Mouse (Mus musculus): ENCODE results near the gene Pgpep1. TPM values are rescaled to one million over a fixed set of nuclear protein-coding genes. Genes with fewer than 3 reads are reported as not detected.

Gene Pgpep1
- polyA plus RNA-seq, 1 experiment from 2014 or later: 78.3 TPM

GRCm38 (mm10) chr8:70635527-70635926 lies 24.7 kb downstream of the Pgpep1 start:
- 72% methylated on average over 6 of the region's 6 CpGs for WGBS
- H3K9ac ChIP-seq (ENCODE audit: low read depth, low read length): no peak overlapping the region
- no peak overlapping the region for H3K4me3 ChIP-seq (ENCODE audit: low read length)
- H3K27me3 ChIP-seq (replicated peaks; ENCODE audit: control insufficient read depth, insufficient read depth, low read length): peaks cover 2% of the 10 kb centered on the region
- ATAC-seq: no peak
- no peaks in the 10 kb centered on the region for H3K36me3 ChIP-seq (ENCODE audit: control insufficient read depth, insufficient read depth, low read length)
- H3K27ac ChIP-seq (ENCODE audit: low read depth, low read length): no peak overlapping the region
- peaks cover 6% of the 10 kb centered on the region for H3K4me1 ChIP-seq (ENCODE audit: control insufficient read depth, insufficient read depth, low read depth, low read length)
- H3K9me3 ChIP-seq (ENCODE audit: control insufficient read depth, low read length): no peaks in the 10 kb centered on the region
- H3K4me2 ChIP-seq (ENCODE audit: low read length): no peak overlapping the region

DNA sequence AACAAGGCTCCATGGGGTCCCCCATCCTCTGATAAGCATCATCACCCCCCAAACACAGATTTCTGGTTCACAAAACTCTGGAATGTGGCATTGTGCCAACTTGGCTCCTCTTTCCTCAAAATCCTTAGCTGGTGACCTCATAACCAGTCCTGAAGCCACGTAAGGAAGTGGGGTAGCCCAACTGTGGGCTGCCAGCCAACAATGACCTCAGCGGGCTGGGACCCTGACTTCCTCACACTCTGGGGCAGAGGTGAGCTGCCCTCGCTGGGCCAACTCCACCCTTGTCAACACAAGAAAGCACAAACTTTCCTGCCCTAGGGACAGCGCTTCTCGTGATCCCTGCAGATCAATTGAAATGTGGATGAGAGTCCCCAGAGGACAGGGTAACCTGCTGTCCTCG lies 26.1 kb downstream of the Pgpep1 start:
- Histone ChIP-seq H3K27ac (ENCODE audit: low read depth, low read length) (no peak overlapping the region), H3K36me3 (ENCODE audit: control insufficient read depth, insufficient read depth, low read length) (no peaks in the 10 kb centered on the region), H3K27me3 (replicated peaks; ENCODE audit: control insufficient read depth, insufficient read depth, low read length) (peaks cover 2% of the 10 kb centered on the region), H3K9ac (ENCODE audit: low read depth, low read length) (no peak overlapping the region), H3K4me2 (ENCODE audit: low read length) (no peak overlapping the region), H3K4me3 (ENCODE audit: low read length) (no peak overlapping the region), H3K9me3 (ENCODE audit: control insufficient read depth, low read length) (no peaks in the 10 kb centered on the region), H3K4me1 (ENCODE audit: control insufficient read depth, insufficient read depth, low read depth, low read length) (peaks cover 17% of the 10 kb centered on the region)
- no peak for ATAC-seq
- 52% methylated on average over 6 of the region's 6 CpGs for WGBS

GRCm38 (mm10) chr8:70632346-70632892 lies 27.8 kb downstream of the Pgpep1 start, which contains the start of gene Gdf15:
TSS of gene Gdf15 (minus strand) at chr8:70632456.
- no peak for ATAC-seq
- WGBS: 72% methylated on average over 6 of the region's 6 CpGs
- H3K27me3 ChIP-seq (replicated peaks; ENCODE audit: control insufficient read depth, insufficient read depth, low read length): peaks cover 2% of the 10 kb centered on the region
- H3K9ac ChIP-seq (ENCODE audit: low read depth, low read length): no peak within 1 kb of the TSS
- no peaks in the 10 kb centered on the region for H3K9me3 ChIP-seq (ENCODE audit: control insufficient read depth, low read length)
- peaks cover 18% of the 10 kb centered on the region for H3K4me1 ChIP-seq (ENCODE audit: control insufficient read depth, insufficient read depth, low read depth, low read length)
- no peak within 1 kb of the TSS for H3K27ac ChIP-seq (ENCODE audit: low read depth, low read length)
- H3K4me3 ChIP-seq (ENCODE audit: low read length): no peak within 1 kb of the TSS
- no peak within 1 kb of the TSS for H3K4me2 ChIP-seq (ENCODE audit: low read length)
- no peaks in the 10 kb centered on the region for H3K36me3 ChIP-seq (ENCODE audit: control insufficient read depth, insufficient read depth, low read length)

GRCm38 (mm10) chr8:70631436-70631835 lies 28.8 kb downstream of the Pgpep1 start:
- ATAC-seq: no peak
- H3K9ac ChIP-seq (ENCODE audit: low read depth, low read length): no peak overlapping the region

GRCm38 (mm10) chr8:70630532-70631381 lies 29.4 kb downstream of the Pgpep1 start:
- Histone ChIP-seq H3K36me3 (ENCODE audit: control insufficient read depth, insufficient read depth, low read length) (no peaks in the 10 kb centered on the region), H3K27me3 (replicated peaks; ENCODE audit: control insufficient read depth, insufficient read depth, low read length) (peaks cover 2% of the 10 kb centered on the region), H3K27ac (ENCODE audit: low read depth, low read length) (peak overlapping the region; percentile 23; the same call in 1 of the 2 replicates), H3K9ac (ENCODE audit: low read depth, low read length) (peak overlapping the region; percentile 50), H3K4me1 (ENCODE audit: control insufficient read depth, insufficient read depth, low read depth, low read length) (peaks cover 18% of the 10 kb centered on the region), H3K4me3 (ENCODE audit: low read length) (peak overlapping the region; percentile 50; the same call in 1 of the 2 replicates), H3K9me3 (ENCODE audit: control insufficient read depth, low read length) (no peaks in the 10 kb centered on the region), H3K4me2 (ENCODE audit: low read length) (peak overlapping the region; percentile 22)
- ATAC-seq: 0 out of 2 replicates have a peak, but pooled peaks have one; percentile 7
- WGBS: 14% methylated on average over 22 of the region's 22 CpGs

More at GRCm38 (mm10) chr8:70631436-70631835, 28.8 kb downstream of the Pgpep1 start:
- Histone ChIP-seq H3K27me3 (replicated peaks; ENCODE audit: control insufficient read depth, insufficient read depth, low read length) (peaks cover 2% of the 10 kb centered on the region), H3K4me3 (ENCODE audit: low read length) (no peak overlapping the region), H3K36me3 (ENCODE audit: control insufficient read depth, insufficient read depth, low read length) (no peaks in the 10 kb centered on the region), H3K9me3 (ENCODE audit: control insufficient read depth, low read length) (no peaks in the 10 kb centered on the region), H3K4me2 (ENCODE audit: low read length) (no peak overlapping the region), H3K4me1 (ENCODE audit: control insufficient read depth, insufficient read depth, low read depth, low read length) (peaks cover 18% of the 10 kb centered on the region), H3K27ac (ENCODE audit: low read depth, low read length) (no peak overlapping the region)
- WGBS: 18% methylated on average over 24 of the region's 24 CpGs

- ATAC-seq: peak; percentile 92
- Histone ChIP-seq H3K4me2 (ENCODE audit: low read length) (peak overlapping the region; percentile 82), H3K36me3 (ENCODE audit: control insufficient read depth, insufficient read depth, low read length) (no peaks in the 10 kb centered on the region), H3K27me3 (replicated peaks; ENCODE audit: control insufficient read depth, insufficient read depth, low read length) (peaks cover 2% of the 10 kb centered on the region), H3K9me3 (ENCODE audit: control insufficient read depth, low read length) (no peaks in the 10 kb centered on the region), H3K4me1 (ENCODE audit: control insufficient read depth, insufficient read depth, low read depth, low read length) (peaks cover 18% of the 10 kb centered on the region), H3K4me3 (ENCODE audit: low read length) (peak overlapping the region; percentile 50), H3K9ac (ENCODE audit: low read depth, low read length) (peak overlapping the region; percentile 66), H3K27ac (ENCODE audit: low read depth, low read length) (peak overlapping the region; percentile 68)
- WGBS: under 1% methylated on average over 60 of the region's 60 CpGs
These were observed 30.3 kb downstream of the Pgpep1 start for GRCm38 (mm10) chr8:70629574-70630531.

DNA sequence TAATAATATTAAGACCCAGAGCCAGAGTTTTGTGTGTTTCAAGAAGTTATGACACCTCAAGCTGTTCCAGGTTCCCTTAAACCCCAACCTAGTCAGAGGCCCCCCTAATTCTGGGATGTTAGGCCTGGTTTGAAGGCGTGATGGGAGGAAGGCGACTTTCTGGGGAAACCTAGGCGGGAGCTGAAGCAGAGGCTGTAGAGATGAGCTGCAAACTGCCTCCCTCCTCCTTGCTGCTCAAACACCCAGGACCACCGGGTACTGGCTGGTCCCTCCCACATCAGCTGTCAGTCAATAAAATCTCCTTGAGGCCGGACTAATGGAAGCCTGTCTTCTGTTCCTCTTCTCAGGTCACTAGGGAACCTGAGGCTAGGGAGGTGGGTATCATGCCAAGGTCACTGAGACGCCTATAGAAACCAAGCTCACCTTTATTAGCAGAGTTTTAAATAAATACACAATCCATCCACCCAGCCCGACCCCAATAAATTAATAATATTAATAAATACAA lies 31.1 kb downstream of the Pgpep1 start:
- no peaks in the 10 kb centered on the region for H3K36me3 ChIP-seq (ENCODE audit: control insufficient read depth, insufficient read depth, low read length)
- peak overlapping the region; percentile 66; the same call in 1 of the 2 replicates for H3K9ac ChIP-seq (ENCODE audit: low read depth, low read length)
- H3K4me2 ChIP-seq (ENCODE audit: low read length): peak overlapping the region; percentile 82
- H3K27me3 ChIP-seq (replicated peaks; ENCODE audit: control insufficient read depth, insufficient read depth, low read length): peaks cover 2% of the 10 kb centered on the region
- H3K27ac ChIP-seq (ENCODE audit: low read depth, low read length): no peak overlapping the region; the same call in none of the 2 replicates
- peak overlapping the region; percentile 50 for H3K4me3 ChIP-seq (ENCODE audit: low read length)
- H3K4me1 ChIP-seq (ENCODE audit: control insufficient read depth, insufficient read depth, low read depth, low read length): peaks cover 18% of the 10 kb centered on the region
- H3K9me3 ChIP-seq (ENCODE audit: control insufficient read depth, low read length): no peaks in the 10 kb centered on the region
- WGBS: 56% methylated on average over 7 of the region's 7 CpGs
- ATAC-seq: peak; percentile 4; the same call in 1 of the 2 replicates

DNA sequence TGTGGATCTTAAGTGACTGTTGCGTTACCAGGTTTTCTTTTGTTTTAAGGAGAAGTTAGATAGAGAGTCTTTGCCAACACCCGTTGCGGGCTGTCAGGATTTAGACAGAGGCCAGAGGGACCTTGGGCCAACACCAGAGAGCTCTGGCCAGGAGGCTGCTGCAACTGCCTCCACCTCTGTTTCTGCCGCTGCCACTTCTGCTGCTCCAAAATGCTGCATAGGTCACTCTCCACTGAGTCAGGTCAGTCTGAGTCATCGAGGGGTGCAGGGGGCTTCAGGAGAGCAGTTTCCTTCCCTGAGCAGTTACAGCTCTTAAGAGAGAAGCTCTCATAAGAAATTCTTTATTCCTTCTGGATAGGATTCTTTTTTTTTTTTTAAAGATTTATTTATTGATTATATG lies 33.1 kb downstream of the Pgpep1 start:
- Histone ChIP-seq H3K27me3 (replicated peaks; ENCODE audit: control insufficient read depth, insufficient read depth, low read length) (peaks cover 2% of the 10 kb centered on the region), H3K4me2 (ENCODE audit: low read length) (no peak overlapping the region), H3K4me1 (ENCODE audit: control insufficient read depth, insufficient read depth, low read depth, low read length) (peaks cover 18% of the 10 kb centered on the region), H3K4me3 (ENCODE audit: low read length) (no peak overlapping the region), H3K9ac (ENCODE audit: low read depth, low read length) (no peak overlapping the region), H3K9me3 (ENCODE audit: control insufficient read depth, low read length) (no peaks in the 10 kb centered on the region), H3K27ac (ENCODE audit: low read depth, low read length) (no peak overlapping the region), H3K36me3 (ENCODE audit: control insufficient read depth, insufficient read depth, low read length) (no peaks in the 10 kb centered on the region)
- 81% methylated on average over 5 of the region's 5 CpGs for WGBS
- no peak for ATAC-seq

Data from hindbrain, embryonic 16.5 days (tissue).